Mouse (Mus musculus) ES-Bruce4 (cell line): Measurements from ENCODE around the gene Nr1h4. TPM values are rescaled to one million over a fixed set of nuclear protein-coding genes. Genes with fewer than 3 reads are reported as not detected.

Experiments
- H3K27ac ChIP-seq: 2 replicates; pipeline ENCODE4 v1.5.1; 2012; ENCODE audit warnings: low read length, inconsistent platforms; ENCODE audit not compliant: insufficient read depth
- H3K27me3 ChIP-seq: 2 replicates; pipeline ENCODE4 v1.6.1; 2012; ENCODE audit warnings: mild to moderate bottlenecking, low read length, inconsistent platforms; ENCODE audit not compliant: control insufficient read depth, poor library complexity, insufficient read depth, severe bottlenecking
- H3K36me3 ChIP-seq: 2 replicates; pipeline ENCODE4 v1.6.1; 2012; ENCODE audit warnings: inconsistent platforms, mild to moderate bottlenecking, low read length, moderate library complexity; ENCODE audit not compliant: control insufficient read depth, poor library complexity, insufficient read depth, severe bottlenecking
- H3K4me1 ChIP-seq: one replicate; pipeline ENCODE4 v1.8.1; 2011; ENCODE audit warnings: low read length; ENCODE audit not compliant: control insufficient read depth, insufficient read depth
- H3K4me3 ChIP-seq: 2 replicates; pipeline ENCODE4 v1.5.1; 2011; ENCODE audit warnings: low read depth, mild to moderate bottlenecking, low read length
- H3K9ac ChIP-seq: 2 replicates; pipeline ENCODE4 v1.6.1; 2012; ENCODE audit warnings: low read depth, mild to moderate bottlenecking, inconsistent platforms; ENCODE audit not compliant: poor library complexity, severe bottlenecking
- H3K9me3 ChIP-seq: replicated peaks from 2 replicates; pipeline ENCODE4 v1.6.1; 2012; ENCODE audit warnings: mild to moderate bottlenecking, low read length, inconsistent platforms; ENCODE audit not compliant: control insufficient read depth, poor library complexity, insufficient read depth, severe bottlenecking
- CTCF ChIP-seq: IDR thresholded peaks from one replicate; pipeline ENCODE4 v1.8.1; 2011; ENCODE audit warnings: low read depth, low read length
- EP300 ChIP-seq: IDR thresholded peaks from 2 replicates; pipeline ENCODE4 v1.6.1; 2011; ENCODE audit warnings: low read depth, low read length; ENCODE audit not compliant: insufficient read depth
- POLR2A ChIP-seq: IDR thresholded peaks from one replicate; pipeline ENCODE4 v1.8.1; 2011; ENCODE audit warnings: low read length; ENCODE audit not compliant: insufficient read depth
- polyA plus RNA-seq: library from polyadenylated mRNA; stranded (reverse); fragments of >200 nt; gene quantifications from 2 replicates; pipeline ENCODE4 v1.2.4, GENCODE M21; 2011; ENCODE audit warnings: low read depth; ENCODE audit not compliant: missing spikeins, insufficient read depth, insufficient read length

The Nr1h4 gene
- polyA plus RNA-seq, 1 experiment, result not detected

- Histone ChIP-seq H3K27me3 (no peaks in the 10 kb centered on the region), H3K9ac (no peak overlapping the region), H3K4me3 (no peak overlapping the region), H3K9me3 (no peaks in the 10 kb centered on the region), H3K4me1 (no peaks in the 10 kb centered on the region), H3K27ac (no peak overlapping the region), H3K36me3 (no peaks in the 10 kb centered on the region)
- no peak for TF ChIP-seq EP300
- TF ChIP-seq POLR2A, result no peak
- TF ChIP-seq CTCF, result no peak
Observed at GRCm38 (mm10) chr10:89531194-89531634, 2.2 kb downstream of the Nr1h4 start.

- Histone ChIP-seq H3K9me3 (no peaks in the 10 kb centered on the region), H3K27ac (no peak overlapping the region), H3K36me3 (no peaks in the 10 kb centered on the region), H3K9ac (no peak overlapping the region), H3K4me1 (no peaks in the 10 kb centered on the region), H3K27me3 (no peaks in the 10 kb centered on the region), H3K4me3 (no peak overlapping the region)
- no peak for TF ChIP-seq EP300
- TF ChIP-seq CTCF, result no peak
- TF ChIP-seq POLR2A, result no peak
Observed at GRCm38 (mm10) chr10:89527054-89527453, 6.3 kb downstream of the Nr1h4 start.

GRCm38 (mm10) chr10:89525823-89526222 is 7.6 kb downstream of the Nr1h4 start:
- H3K4me1 ChIP-seq, result no peaks in the 10 kb centered on the region
- no peak overlapping the region for H3K9ac ChIP-seq
- H3K9me3 ChIP-seq, result no peaks in the 10 kb centered on the region
- H3K27me3 ChIP-seq, result no peaks in the 10 kb centered on the region
- no peak overlapping the region for H3K4me3 ChIP-seq
- H3K36me3 ChIP-seq, result no peaks in the 10 kb centered on the region
- H3K27ac ChIP-seq, result no peak overlapping the region
- TF ChIP-seq EP300 (no peak), CTCF (no peak), POLR2A (no peak)

- H3K36me3 ChIP-seq, result no peaks in the 10 kb centered on the region
- no peak for TF ChIP-seq EP300
- no peak for TF ChIP-seq POLR2A
- no peak for TF ChIP-seq CTCF
Observed at GRCm38 (mm10) chr10:89522481-89522880, 10.9 kb downstream of the Nr1h4 start.

GRCm38 (mm10) chr10:89521790-89522431 is 11.5 kb downstream of the Nr1h4 start:
- Histone ChIP-seq H3K9me3 (no peaks in the 10 kb centered on the region), H3K27me3 (no peaks in the 10 kb centered on the region), H3K36me3 (no peaks in the 10 kb centered on the region), H3K4me3 (no peak overlapping the region), H3K9ac (no peak overlapping the region), H3K27ac (no peak overlapping the region), H3K4me1 (no peaks in the 10 kb centered on the region)
- TF ChIP-seq CTCF (no peak), POLR2A (no peak), EP300 (no peak)

More at GRCm38 (mm10) chr10:89522481-89522880, 10.9 kb downstream of the Nr1h4 start:
- Histone ChIP-seq H3K27me3 (no peaks in the 10 kb centered on the region), H3K4me1 (no peaks in the 10 kb centered on the region), H3K9ac (no peak overlapping the region), H3K4me3 (no peak overlapping the region), H3K27ac (no peak overlapping the region), H3K9me3 (no peaks in the 10 kb centered on the region)

- Histone ChIP-seq H3K4me3 (no peak overlapping the region), H3K27me3 (no peaks in the 10 kb centered on the region), H3K9me3 (no peaks in the 10 kb centered on the region), H3K36me3 (no peaks in the 10 kb centered on the region), H3K4me1 (no peaks in the 10 kb centered on the region), H3K9ac (no peak overlapping the region), H3K27ac (no peak overlapping the region)
- TF ChIP-seq EP300 (no peak), CTCF (no peak), POLR2A (no peak)
Observed at GRCm38 (mm10) chr10:89520381-89520780, 13.0 kb downstream of the Nr1h4 start.
